Mouse (Mus musculus): ENCODE data around the gene Otp. TPM values are rescaled to one million over a fixed set of nuclear protein-coding genes. Genes with fewer than 3 reads are reported as not detected.

Gene Otp
- polyA plus RNA-seq, 1 experiment from 2014 or later: not detected

DNA sequence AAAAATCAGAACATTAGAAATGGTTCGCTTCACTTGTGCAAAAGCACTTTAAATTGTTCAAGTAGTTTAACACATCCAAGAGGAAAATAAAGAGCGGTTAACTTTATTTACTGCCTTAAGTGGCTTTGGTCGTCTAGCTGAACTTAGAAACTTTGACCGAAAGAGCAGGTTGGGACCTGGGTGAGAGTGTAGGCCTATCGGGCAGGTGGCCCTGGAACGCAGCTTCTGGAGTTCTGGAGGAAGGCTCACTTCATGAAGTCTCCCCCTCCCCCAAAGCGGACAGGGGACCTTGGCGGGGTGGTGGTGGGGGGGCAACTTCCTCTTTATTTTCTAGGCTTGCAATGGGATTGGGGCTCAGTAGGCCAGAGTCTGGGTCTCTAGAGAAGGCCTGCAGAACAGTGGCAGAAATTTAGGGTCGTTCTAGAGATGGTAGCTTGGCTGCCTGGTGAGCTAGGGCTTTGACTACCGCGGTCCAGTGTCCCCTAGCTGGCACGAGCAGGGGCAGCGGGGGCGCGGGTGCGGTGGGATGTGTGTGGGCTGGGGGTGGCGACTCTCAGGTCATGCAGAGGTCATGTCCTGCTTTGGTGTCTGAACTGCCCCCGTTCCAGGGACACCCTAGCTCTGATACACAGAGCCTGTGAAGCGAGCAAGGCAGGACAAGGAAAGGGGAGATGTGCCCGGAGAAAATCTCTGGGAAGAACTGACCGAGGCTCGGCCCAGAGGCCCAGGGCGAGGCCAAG, 576 bp upstream of the Otp start:
- peaks cover 86% of the 10 kb centered on the region for H3K27me3 ChIP-seq
- no peak overlapping the region for H3K4me2 ChIP-seq

DNA sequence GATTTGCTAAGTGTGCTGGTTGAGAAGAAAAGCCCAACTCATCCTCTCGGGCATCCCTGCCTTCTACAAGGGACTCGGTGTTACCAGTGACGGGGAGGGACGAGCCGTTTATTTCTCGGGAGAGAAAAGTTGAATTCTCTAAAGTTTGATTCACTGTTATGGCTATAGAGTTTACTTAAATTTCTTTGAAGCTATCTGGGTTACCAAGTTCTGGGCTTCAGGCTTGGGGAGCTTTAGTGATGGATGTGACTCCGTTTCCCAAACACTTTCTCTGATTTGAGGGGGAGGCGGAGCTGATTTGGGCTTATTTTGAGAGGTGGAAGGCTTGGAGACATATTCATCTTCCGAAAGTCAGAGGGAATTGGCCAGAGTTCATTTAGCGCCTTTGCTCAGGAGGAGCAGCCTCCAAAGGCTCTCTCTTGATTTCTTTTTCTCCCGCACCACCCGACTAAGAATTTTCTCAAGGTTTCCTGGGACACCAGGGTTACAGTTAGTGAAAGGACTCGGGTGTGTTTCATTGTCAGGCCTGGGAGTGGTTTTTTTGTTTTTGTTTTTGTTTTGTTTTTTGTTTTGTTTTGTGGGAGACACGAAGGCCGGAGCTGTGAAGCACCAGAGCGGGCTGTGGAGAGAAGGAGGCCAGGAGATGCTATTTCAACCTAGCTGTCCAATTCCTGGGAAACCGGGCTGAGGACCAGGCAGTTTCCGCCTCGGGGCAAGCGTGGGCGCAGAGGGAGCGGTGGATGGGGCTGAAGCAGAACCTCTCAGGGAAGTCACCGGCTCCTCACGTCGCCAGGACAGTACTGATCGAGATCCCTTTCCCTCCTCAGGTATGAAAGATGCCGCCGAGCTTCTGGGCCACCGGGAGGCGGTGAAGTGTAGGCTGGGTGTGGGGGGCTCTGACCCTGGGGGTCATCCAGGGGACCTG, 1.1 kb downstream of the Otp start:
- no peak overlapping the region for H3K9ac ChIP-seq
- WGBS: 1% methylated on average over 30 of the region's 30 CpGs
- no peaks in the 10 kb centered on the region for H3K9me3 ChIP-seq
- H3K36me3 ChIP-seq: no peaks in the 10 kb centered on the region
- no peak overlapping the region for H3K4me2 ChIP-seq
- no peak overlapping the region for H3K4me3 ChIP-seq
- no peak overlapping the region for H3K27ac ChIP-seq
- ATAC-seq (ENCODE audit: insufficient number of reproducible peaks, insufficient read depth, low FRiP score, low TSS enrichment, low read depth): no peak
- peaks cover 12% of the 10 kb centered on the region for H3K4me1 ChIP-seq
- H3K27me3 ChIP-seq: peaks cover 86% of the 10 kb centered on the region

More for the DNA sequence above, 576 bp upstream of the Otp start:
- Histone ChIP-seq H3K4me1 (peaks cover 12% of the 10 kb centered on the region), H3K9me3 (no peaks in the 10 kb centered on the region), H3K4me3 (no peak overlapping the region), H3K36me3 (no peaks in the 10 kb centered on the region), H3K27ac (no peak overlapping the region), H3K9ac (no peak overlapping the region)
- under 1% methylated on average over 23 of the region's 23 CpGs for whole genome bisulfite sequencing
- no peak for ATAC-seq (ENCODE audit: insufficient number of reproducible peaks, insufficient read depth, low FRiP score, low TSS enrichment, low read depth)

DNA sequence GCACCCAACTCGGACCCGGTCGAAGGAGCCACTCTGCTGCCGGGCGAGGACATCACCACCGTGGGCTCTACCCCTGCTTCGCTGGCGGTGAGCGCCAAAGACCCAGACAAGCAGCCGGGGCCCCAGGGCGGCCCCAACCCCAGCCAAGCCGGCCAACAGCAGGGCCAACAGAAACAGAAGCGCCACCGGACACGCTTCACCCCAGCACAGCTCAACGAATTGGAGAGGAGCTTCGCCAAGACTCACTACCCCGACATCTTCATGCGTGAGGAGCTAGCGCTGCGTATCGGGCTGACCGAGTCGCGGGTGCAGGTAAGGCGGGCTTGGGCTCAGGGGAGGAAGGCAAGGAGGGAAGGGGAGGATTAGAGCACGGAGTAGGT, 1.8 kb downstream of the Otp start:
- no peak for ATAC-seq (ENCODE audit: insufficient number of reproducible peaks, insufficient read depth, low FRiP score, low TSS enrichment, low read depth)
- H3K4me1 ChIP-seq: peaks cover 12% of the 10 kb centered on the region
- H3K9ac ChIP-seq: no peak overlapping the region
- H3K9me3 ChIP-seq: no peaks in the 10 kb centered on the region
- no peak overlapping the region for H3K4me3 ChIP-seq
- WGBS: under 1% methylated on average over 27 of the region's 27 CpGs
- H3K27me3 ChIP-seq: peaks cover 86% of the 10 kb centered on the region
- H3K36me3 ChIP-seq: no peaks in the 10 kb centered on the region
- H3K4me2 ChIP-seq: no peak overlapping the region
- no peak overlapping the region for H3K27ac ChIP-seq

DNA sequence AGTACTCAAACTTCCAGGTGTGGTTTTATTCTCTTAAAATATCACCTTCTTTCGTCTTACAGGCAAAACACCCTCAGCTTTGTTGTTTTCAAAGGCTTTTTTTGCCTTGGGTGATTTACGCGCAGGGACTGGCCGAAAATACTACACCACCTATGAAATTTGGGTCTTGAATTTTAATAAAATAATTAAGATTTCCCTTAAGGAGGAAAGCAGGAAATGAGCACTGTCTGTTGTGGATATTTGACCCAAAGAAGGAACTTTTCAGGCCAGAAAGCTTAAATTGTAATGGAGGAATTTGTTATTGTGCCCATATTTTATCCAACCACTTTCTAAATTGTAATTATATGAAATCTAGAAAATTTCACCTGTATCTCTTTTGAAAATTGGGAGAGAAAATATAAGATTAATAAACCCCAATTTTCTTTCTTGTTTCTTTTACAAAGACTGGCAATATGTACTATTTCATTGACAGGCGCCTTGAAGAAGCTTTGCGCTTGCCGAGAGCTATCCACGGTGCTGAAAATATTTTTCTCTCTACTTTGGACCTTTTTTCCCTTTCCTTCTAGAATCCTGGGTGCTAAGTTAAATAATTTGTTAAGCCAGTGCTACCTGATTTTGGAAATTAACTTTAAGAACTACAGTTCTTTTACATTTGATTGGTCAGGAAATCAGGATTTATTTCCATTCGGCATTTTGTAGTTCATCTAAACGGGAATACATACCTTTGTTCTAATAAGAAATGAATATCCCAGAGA, 2.8 kb downstream of the Otp start:
- Histone ChIP-seq H3K36me3 (no peaks in the 10 kb centered on the region), H3K4me3 (no peak overlapping the region), H3K27me3 (peaks cover 86% of the 10 kb centered on the region), H3K9ac (no peak overlapping the region), H3K4me2 (no peak overlapping the region), H3K4me1 (peaks cover 19% of the 10 kb centered on the region), H3K27ac (no peak overlapping the region), H3K9me3 (no peaks in the 10 kb centered on the region)
- 10% methylated on average over 10 of the region's 10 CpGs for WGBS
- no peak for ATAC-seq (ENCODE audit: insufficient number of reproducible peaks, insufficient read depth, low FRiP score, low TSS enrichment, low read depth)

DNA sequence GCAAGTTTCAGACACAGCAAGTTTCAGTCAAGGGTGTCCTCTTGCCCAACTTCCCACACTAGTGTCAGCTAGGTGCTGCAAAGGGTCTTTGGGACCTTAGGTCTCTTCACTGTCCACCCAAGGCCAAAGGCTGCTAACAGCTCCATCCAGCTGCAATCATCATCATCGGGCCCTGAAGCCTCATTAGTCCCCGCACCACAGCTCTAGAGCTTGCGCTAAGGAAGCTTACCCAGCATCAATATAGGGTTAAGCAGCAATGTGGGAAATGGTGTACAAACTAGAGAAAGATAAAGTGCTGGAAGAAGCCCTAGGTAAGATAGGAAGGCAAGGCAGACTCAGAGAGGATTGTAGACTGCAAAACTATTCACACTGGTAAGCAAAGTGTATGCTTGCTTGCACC, 5.8 kb downstream of the Otp start:
- Histone ChIP-seq H3K27ac (no peak overlapping the region), H3K4me3 (no peak overlapping the region), H3K36me3 (no peaks in the 10 kb centered on the region), H3K4me2 (no peak overlapping the region), H3K4me1 (peaks cover 21% of the 10 kb centered on the region), H3K27me3 (peaks cover 88% of the 10 kb centered on the region), H3K9ac (no peak overlapping the region), H3K9me3 (no peaks in the 10 kb centered on the region)
- 1% methylated on average over 3 of the region's 3 CpGs for WGBS
- ATAC-seq (ENCODE audit: insufficient number of reproducible peaks, insufficient read depth, low FRiP score, low TSS enrichment, low read depth): no peak

DNA sequence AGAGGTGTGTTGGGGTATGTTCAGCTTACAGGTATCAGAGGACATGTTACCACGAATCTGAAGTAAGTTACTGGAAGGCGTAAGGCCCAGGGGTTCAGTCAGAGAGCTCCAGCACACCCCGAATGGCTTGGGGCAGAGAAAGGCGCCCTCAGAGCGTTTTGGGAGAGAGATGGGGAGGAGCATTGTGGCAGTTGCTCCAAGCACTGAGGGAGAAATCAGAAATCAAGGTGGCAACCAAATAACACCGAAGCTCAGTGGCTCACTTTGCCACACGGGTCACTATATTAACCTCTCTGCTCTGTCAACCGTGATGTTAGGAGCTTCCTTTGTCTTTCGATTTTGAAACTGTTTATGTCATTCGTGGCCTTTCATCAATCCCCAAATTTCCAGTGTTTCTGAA, 6.8 kb downstream of the Otp start:
- peak overlapping the region; percentile 92 for H3K4me2 ChIP-seq
- no peak for ATAC-seq (ENCODE audit: insufficient number of reproducible peaks, insufficient read depth, low FRiP score, low TSS enrichment, low read depth)
- H3K4me3 ChIP-seq: no peak overlapping the region
- 1% methylated on average over 10 of the region's 10 CpGs for WGBS
- H3K27me3 ChIP-seq: peaks cover 87% of the 10 kb centered on the region
- H3K9me3 ChIP-seq: no peaks in the 10 kb centered on the region
- H3K9ac ChIP-seq: no peak overlapping the region
- H3K36me3 ChIP-seq: no peaks in the 10 kb centered on the region
- H3K4me1 ChIP-seq: peaks cover 21% of the 10 kb centered on the region
- no peak overlapping the region for H3K27ac ChIP-seq

DNA sequence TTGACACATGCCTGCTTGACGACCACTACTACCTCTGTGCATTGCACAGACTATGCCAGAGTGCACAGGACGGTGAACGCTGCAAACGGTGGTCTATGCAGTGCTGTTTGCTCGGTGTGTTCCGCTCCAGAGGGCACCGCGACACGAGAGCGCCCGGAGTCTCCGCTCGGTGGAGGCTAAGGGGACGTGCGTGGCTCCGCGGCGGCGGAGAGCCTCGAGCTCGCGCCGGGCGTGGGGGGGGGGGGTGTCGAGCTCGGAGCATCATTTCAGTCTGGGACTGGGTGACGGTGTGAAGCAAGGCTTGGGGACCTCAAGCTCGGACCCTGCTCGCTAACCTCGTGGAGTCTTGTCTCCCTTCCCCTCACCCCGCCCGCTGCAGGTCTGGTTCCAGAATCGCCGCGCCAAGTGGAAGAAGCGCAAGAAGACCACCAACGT, 7.3 kb downstream of the Otp start:
- Histone ChIP-seq H3K4me2 (peak overlapping the region; percentile 92), H3K36me3 (no peaks in the 10 kb centered on the region), H3K4me3 (peak overlapping the region; percentile 49), H3K27ac (no peak overlapping the region), H3K9me3 (no peaks in the 10 kb centered on the region), H3K4me1 (peaks cover 21% of the 10 kb centered on the region), H3K27me3 (peaks cover 87% of the 10 kb centered on the region), H3K9ac (peak overlapping the region; percentile 60; the same call in 1 of the 2 replicates)
- no peak for ATAC-seq (ENCODE audit: insufficient number of reproducible peaks, insufficient read depth, low FRiP score, low TSS enrichment, low read depth)
- under 1% methylated on average over 35 of the region's 37 CpGs for WGBS

DNA sequence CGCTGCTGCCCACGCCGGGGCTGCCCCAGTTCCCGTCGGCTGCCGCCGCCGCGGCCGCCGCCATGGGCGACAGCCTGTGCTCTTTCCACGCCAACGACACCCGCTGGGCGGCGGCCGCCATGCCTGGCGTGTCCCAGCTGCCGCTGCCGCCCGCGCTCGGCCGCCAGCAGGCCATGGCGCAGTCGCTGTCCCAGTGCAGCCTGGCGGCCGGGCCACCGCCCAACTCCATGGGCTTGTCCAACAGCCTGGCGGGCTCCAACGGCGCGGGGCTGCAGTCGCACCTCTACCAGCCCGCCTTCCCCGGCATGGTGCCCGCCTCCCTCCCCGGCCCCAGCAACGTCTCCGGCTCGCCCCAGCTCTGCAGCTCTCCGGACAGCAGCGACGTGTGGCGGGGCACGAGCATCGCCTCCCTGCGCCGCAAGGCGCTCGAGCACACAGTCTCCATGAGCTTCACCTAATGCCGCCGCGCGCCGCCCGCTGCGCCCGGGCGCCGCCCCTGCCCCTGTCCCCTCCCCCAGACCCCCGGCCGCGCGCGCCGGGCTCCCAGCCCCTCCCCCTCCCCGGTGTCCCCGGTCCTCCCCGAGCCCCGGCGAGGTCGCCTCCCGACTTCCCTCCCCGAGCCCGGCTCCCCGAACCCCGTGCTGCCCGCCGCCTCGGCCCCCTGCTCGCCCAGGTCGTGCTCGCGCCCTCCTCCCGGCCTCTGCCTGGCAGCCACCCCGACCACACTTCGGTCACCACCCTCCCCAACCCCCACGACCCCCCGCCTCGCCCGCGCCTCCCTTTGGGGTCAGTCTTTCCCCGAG, 8.0 kb downstream of the Otp start:
- ATAC-seq (ENCODE audit: insufficient number of reproducible peaks, insufficient read depth, low FRiP score, low TSS enrichment, low read depth): 0 out of 2 replicates have a peak, but pooled peaks have one; percentile 67
- under 1% methylated on average over 70 of the region's 95 CpGs for WGBS
- Histone ChIP-seq H3K4me1 (peaks cover 21% of the 10 kb centered on the region), H3K9ac (peak overlapping the region; percentile 60), H3K4me3 (peak overlapping the region; percentile 49), H3K4me2 (peak overlapping the region; percentile 92), H3K36me3 (no peaks in the 10 kb centered on the region), H3K9me3 (no peaks in the 10 kb centered on the region), H3K27ac (no peak overlapping the region), H3K27me3 (peaks cover 87% of the 10 kb centered on the region)

DNA sequence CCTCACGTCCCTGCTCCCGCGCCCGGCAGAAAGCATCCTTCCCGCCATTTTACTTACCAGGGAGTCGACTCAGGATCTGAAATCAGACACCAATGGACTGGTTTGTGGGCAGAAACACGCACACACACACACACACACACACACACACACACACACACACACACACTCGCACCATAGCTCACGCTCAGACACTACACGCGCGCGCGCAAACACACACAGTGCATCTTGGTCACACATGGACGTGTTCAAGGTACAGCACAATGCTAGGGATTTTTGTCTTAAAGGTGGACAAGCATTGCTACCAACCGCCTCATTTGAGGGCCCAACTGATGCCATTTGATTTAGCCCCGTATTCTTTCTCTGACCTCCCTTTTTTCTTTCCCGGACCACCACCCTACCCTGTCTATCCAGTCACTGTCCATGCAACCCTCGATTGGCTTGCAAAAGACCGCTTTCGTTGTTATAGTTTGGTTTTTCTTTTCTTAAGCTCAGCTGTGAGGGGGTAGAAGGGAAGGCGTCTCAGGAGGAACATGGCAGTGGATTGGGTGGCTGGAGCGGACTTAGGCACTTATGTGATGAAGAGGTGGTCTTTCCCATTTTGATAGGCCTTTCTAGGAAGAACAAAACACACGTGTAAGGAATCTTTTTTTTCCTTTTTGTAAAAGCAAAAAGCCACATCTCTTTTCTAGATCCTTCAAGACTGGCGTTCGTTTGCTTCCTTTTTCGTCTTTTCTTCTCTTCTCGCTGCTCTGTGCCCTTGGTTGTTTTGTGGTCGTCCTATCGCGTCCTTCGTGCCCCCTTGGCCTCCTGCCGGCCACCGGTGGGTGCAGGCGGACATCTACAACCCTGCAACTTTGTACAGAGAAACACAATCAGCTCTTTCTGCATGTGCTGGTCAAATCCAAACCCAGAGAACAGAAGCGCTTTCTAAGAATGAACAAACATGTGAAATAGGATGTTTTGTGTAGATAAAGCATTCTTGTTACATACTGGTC, 8.9 kb downstream of the Otp start:
- no peak overlapping the region for H3K27ac ChIP-seq
- peak overlapping the region; percentile 49 for H3K4me3 ChIP-seq
- peaks cover 21% of the 10 kb centered on the region for H3K4me1 ChIP-seq
- no peaks in the 10 kb centered on the region for H3K36me3 ChIP-seq
- no peak overlapping the region for H3K9ac ChIP-seq
- no peak for ATAC-seq (ENCODE audit: insufficient number of reproducible peaks, insufficient read depth, low FRiP score, low TSS enrichment, low read depth)
- no peaks in the 10 kb centered on the region for H3K9me3 ChIP-seq
- peak overlapping the region; percentile 92 for H3K4me2 ChIP-seq
- peaks cover 92% of the 10 kb centered on the region for H3K27me3 ChIP-seq
- 1% methylated on average over 36 of the region's 36 CpGs for WGBS
